Mouse (Mus musculus): ENCODE results near the gene Nup85. TPM values are rescaled to one million over a fixed set of nuclear protein-coding genes. Genes with fewer than 3 reads are reported as not detected.

Nup85 gene
- polyA plus RNA-seq (2012; ENCODE audit: low replicate concordance), result 8.4 and 41.9 TPM in 2 replicates

GRCm38 (mm10) chr11:115564064-115564809 lies at the start of gene Nup85:
Gene Nup85, plus strand, starts transcription at chr11:115564434.

GRCm38 (mm10) chr11:115536038-115536681 lies 28.1 kb upstream of the Nup85 start, which contains the start of gene Sumo2:
Gene Sumo2, minus strand, starts transcription at chr11:115536276.

GRCm38 (mm10) chr11:115603476-115604303 lies 39.5 kb downstream of the Nup85 start, which contains the start of the genes Mrps7 and Gga3:
Gene Mrps7, plus strand, starts transcription at chr11:115603925.
Gene Gga3, minus strand, starts transcription at chr11:115604051.

GRCm38 (mm10) chr11:115612410-115613137 lies 48.3 kb downstream of the Nup85 start, which contains the start of gene Mif4gd:
Gene Mif4gd, minus strand, starts transcription at chr11:115612969.

GRCm38 (mm10) chr11:115627705-115628464 lies 63.7 kb downstream of the Nup85 start, which contains the start of gene Slc25a19:
Gene Slc25a19, minus strand, starts transcription at chr11:115628295.

Other genes starting within 250 kb of the Nup85 start
- 0.28 and 0.50 TPM in 2 replicates for gene Ush1g, start 242.4 kb upstream of the Nup85 start, polyA plus RNA-seq (2012; ENCODE audit: low replicate concordance)
- gene Otop3, start 229.7 kb upstream of the Nup85 start, polyA plus RNA-seq (2012; ENCODE audit: low replicate concordance), result not detected in 2 replicates
- gene Hid1, start 196.7 kb upstream of the Nup85 start, polyA plus RNA-seq (2012; ENCODE audit: low replicate concordance), result 1.3 and 1.7 TPM in 2 replicates
- 0.75 and 0.91 TPM in 2 replicates for gene Cdr2l, start 182.5 kb upstream of the Nup85 start, polyA plus RNA-seq (2012; ENCODE audit: low replicate concordance)
- 57.4 and 57.8 TPM in 2 replicates for gene Mrpl58, start 160.7 kb upstream of the Nup85 start, polyA plus RNA-seq (2012; ENCODE audit: low replicate concordance)
- gene Atp5h, start 144.5 kb upstream of the Nup85 start, polyA plus RNA-seq (2012; ENCODE audit: low replicate concordance), result 11.6 and 26.2 TPM in 2 replicates
- 18.3 and 34.4 TPM in 2 replicates for gene Kctd2, start 144.3 kb upstream of the Nup85 start, polyA plus RNA-seq (2012; ENCODE audit: low replicate concordance)
- not detected in 2 replicates for gene Trim80, start 123.9 kb upstream of the Nup85 start, polyA plus RNA-seq (2012; ENCODE audit: low replicate concordance)
- 0.21 and 2.1 TPM in 2 replicates for gene Slc16a5, start 102.0 kb upstream of the Nup85 start, polyA plus RNA-seq (2012; ENCODE audit: low replicate concordance)
- 38.6 and 55.7 TPM in 2 replicates for gene Armc7, start 88.8 kb upstream of the Nup85 start, polyA plus RNA-seq (2012; ENCODE audit: low replicate concordance)
- gene Nt5c, start 72.6 kb upstream of the Nup85 start, polyA plus RNA-seq (2012; ENCODE audit: low replicate concordance), result 70.2 and 101 TPM in 2 replicates
- gene Jpt1, start 50.0 kb upstream of the Nup85 start, polyA plus RNA-seq (2012; ENCODE audit: low replicate concordance), result 242 and 300 TPM in 2 replicates
- gene Sumo2, start 28.2 kb upstream of the Nup85 start, polyA plus RNA-seq (2012; ENCODE audit: low replicate concordance), result 68.7 and 370 TPM in 2 replicates
- 33.6 and 41.2 TPM in 2 replicates for gene Mrps7, start 39.5 kb downstream of the Nup85 start, polyA plus RNA-seq (2012; ENCODE audit: low replicate concordance)
- 101 and 179 TPM in 2 replicates for gene Gga3, start 39.6 kb downstream of the Nup85 start, polyA plus RNA-seq (2012; ENCODE audit: low replicate concordance)
- gene Mif4gd, start 48.5 kb downstream of the Nup85 start, polyA plus RNA-seq (2012; ENCODE audit: low replicate concordance), result 39.5 and 63.0 TPM in 2 replicates
- 44.8 and 51.3 TPM in 2 replicates for gene Slc25a19, start 63.9 kb downstream of the Nup85 start, polyA plus RNA-seq (2012; ENCODE audit: low replicate concordance)
- gene Grb2, start 144.2 kb downstream of the Nup85 start, polyA plus RNA-seq (2012; ENCODE audit: low replicate concordance), result 40.1 and 59.3 TPM in 2 replicates
- gene Tmem94, start 201.0 kb downstream of the Nup85 start, polyA plus RNA-seq (2012; ENCODE audit: low replicate concordance), result 45.5 and 78.4 TPM in 2 replicates
- 48.6 and 56.2 TPM in 2 replicates for gene Caskin2, start 249.2 kb downstream of the Nup85 start, polyA plus RNA-seq (2012; ENCODE audit: low replicate concordance)